Mouse (Mus musculus) lung, postnatal 0 days (tissue): ENCODE measurements at regions not wholly inside any gene's neighbourhood (a gene's known extent, or its start where the extent isn't known, plus 50 kb on each side); places are given as distances from the start of the nearest gene placed in this dataset.

Experiments
- CTCF ChIP-seq: IDR thresholded peaks from 2 replicates; pipeline ENCODE4 v1.5.1; 2016; ENCODE audit warnings: antibody characterized with exemption, mild to moderate bottlenecking
- EP300 ChIP-seq: IDR thresholded peaks from 2 replicates; pipeline ENCODE4 v1.6.1; 2016; ENCODE audit warnings: antibody characterized with exemption, mild to moderate bottlenecking, control low read depth

GRCm38 (mm10) chr10:108089375-108089981, 72.5 kb upstream of the Ppp1r12a start:
- TF ChIP-seq CTCF (no peak), EP300 (no peak)
